Mouse (Mus musculus) hindbrain, embryonic 13.5 days (tissue): ENCODE results near the gene Dcdc2b. TPM values are rescaled to one million over a fixed set of nuclear protein-coding genes. Genes with fewer than 3 reads are reported as not detected.

Experiments used
- ATAC-seq: fragments of 200-750 bp; cut with Nextera tagmentation; 2 replicates; pipeline ENCODE4 v1.8.0; 2017; ENCODE audit warnings: moderate TSS enrichment; ENCODE audit not compliant: low FRiP score
- H3K27ac ChIP-seq: fragments of 300-500 bp; sonication (generic); 2 replicates; pipeline ENCODE4 v1.5.1; 2015; ENCODE audit warnings: inconsistent platforms, mild to moderate bottlenecking, moderate library complexity
- H3K27me3 ChIP-seq: fragments of 300-500 bp; sonication (generic); 2 replicates; pipeline ENCODE4 v1.6.1; 2015; ENCODE audit warnings: mild to moderate bottlenecking, inconsistent platforms
- H3K36me3 ChIP-seq: fragments of 300-500 bp; sonication (generic); 2 replicates; pipeline ENCODE4 v1.6.1; 2015; ENCODE audit warnings: mild to moderate bottlenecking, inconsistent platforms
- H3K4me1 ChIP-seq: fragments of 300-500 bp; sonication (generic); replicated peaks from 2 replicates; pipeline ENCODE4 v1.6.1; 2015; ENCODE audit warnings: inconsistent platforms
- H3K4me2 ChIP-seq: fragments of 300-500 bp; sonication (generic); 2 replicates; pipeline ENCODE4 v1.6.1; 2015; ENCODE audit warnings: inconsistent platforms, mild to moderate bottlenecking, moderate library complexity
- H3K4me3 ChIP-seq: fragments of 300-500 bp; sonication (generic); 2 replicates; pipeline ENCODE4 v1.5.1; 2015; ENCODE audit warnings: mild to moderate bottlenecking, inconsistent platforms
- H3K9ac ChIP-seq: fragments of 300-500 bp; sonication (generic); 2 replicates; pipeline ENCODE4 v1.6.1; 2015; ENCODE audit warnings: mild to moderate bottlenecking, inconsistent platforms
- H3K9me3 ChIP-seq: fragments of 300-500 bp; sonication (generic); 2 replicates; pipeline ENCODE4 v1.6.1; 2016; ENCODE audit warnings: inconsistent platforms
- WGBS: fragments of 180-500 bp; shearing (Covaris S2); methylation state at CpG from one replicate; pipeline ENCODE4 v1.1.7; 2015; 5-methylcytosine and 5-hydroxymethylcytosine counted together
- polyA plus RNA-seq: library from polyadenylated mRNA; unstranded; fragments of >200 nt; fragmentation: Nextera tagmentation; extraction: Ambion mirVana; gene quantifications from 2 replicates; pipeline ENCODE4 v1.2.1, GENCODE M21; 2015

Gene Dcdc2b
- polyA plus RNA-seq, 1 experiment from 2014 or later = 4.0 TPM

GRCm38 (mm10) chr4:129572236-129573092, 41.6 kb downstream of the Dcdc2b start:
- Histone ChIP-seq H3K27me3 (no peaks in the 10 kb centered on the region), H3K4me1 (peaks cover 7% of the 10 kb centered on the region; the same call in 1 of the 2 replicates), H3K36me3 (no peaks in the 10 kb centered on the region), H3K4me3 (no peak overlapping the region), H3K4me2 (no peak overlapping the region), H3K27ac (no peak overlapping the region), H3K9me3 (no peaks in the 10 kb centered on the region), H3K9ac (no peak overlapping the region)
- 87% methylated on average over 13 of the region's 13 CpGs for WGBS
- ATAC-seq = no peak

GRCm38 (mm10) chr4:129571551-129572084, 42.4 kb downstream of the Dcdc2b start:
- Histone ChIP-seq H3K36me3 (no peaks in the 10 kb centered on the region), H3K4me2 (no peak overlapping the region), H3K4me3 (no peak overlapping the region), H3K4me1 (no peaks in the 10 kb centered on the region), H3K9ac (no peak overlapping the region), H3K9me3 (no peaks in the 10 kb centered on the region), H3K27me3 (no peaks in the 10 kb centered on the region), H3K27ac (no peak overlapping the region)
- WGBS = 79% methylated on average over 8 of the region's 8 CpGs
- ATAC-seq = no peak

- H3K4me3 ChIP-seq = no peak overlapping the region
- H3K36me3 ChIP-seq = no peaks in the 10 kb centered on the region
- no peak overlapping the region for H3K4me2 ChIP-seq
- H3K27me3 ChIP-seq = no peaks in the 10 kb centered on the region
- 89% methylated on average over 6 of the region's 6 CpGs for WGBS
- no peaks in the 10 kb centered on the region for H3K9me3 ChIP-seq
- H3K4me1 ChIP-seq = no peaks in the 10 kb centered on the region
- H3K27ac ChIP-seq = no peak overlapping the region
- ATAC-seq = no peak
- H3K9ac ChIP-seq = no peak overlapping the region
Observed at GRCm38 (mm10) chr4:129570028-129570427, 44.0 kb downstream of the Dcdc2b start.

- H3K4me1 ChIP-seq = no peaks in the 10 kb centered on the region
- no peak overlapping the region for H3K9ac ChIP-seq
- no peak overlapping the region for H3K27ac ChIP-seq
- no peaks in the 10 kb centered on the region for H3K36me3 ChIP-seq
- ATAC-seq = no peak
- 90% methylated on average over 7 of the region's 7 CpGs for WGBS
- H3K9me3 ChIP-seq = no peaks in the 10 kb centered on the region
- H3K27me3 ChIP-seq = no peaks in the 10 kb centered on the region
- H3K4me3 ChIP-seq = no peak overlapping the region
- no peak overlapping the region for H3K4me2 ChIP-seq
Observed at GRCm38 (mm10) chr4:129568366-129568765, 45.7 kb downstream of the Dcdc2b start.

DNA sequence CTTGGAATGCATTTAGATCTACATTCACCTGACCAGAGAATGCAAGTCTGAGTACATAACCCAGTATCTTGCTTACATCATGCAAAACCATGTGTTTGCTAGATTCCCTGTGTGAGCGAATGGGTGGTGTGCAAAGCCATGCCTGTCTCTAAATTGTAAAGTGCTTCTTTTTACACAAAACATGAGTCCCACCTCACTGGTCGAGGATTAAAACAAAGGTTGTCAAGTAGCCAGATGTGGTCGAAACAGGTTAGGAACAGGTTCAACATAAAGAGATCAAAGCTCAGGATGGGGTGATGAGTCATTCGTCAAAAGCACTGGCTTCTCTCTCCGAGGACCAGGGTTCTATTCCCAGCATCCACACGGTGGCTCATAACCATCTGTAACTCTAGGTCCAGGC, 48.9 kb downstream of the Dcdc2b start:
- Histone ChIP-seq H3K36me3 (no peaks in the 10 kb centered on the region), H3K27ac (no peak overlapping the region), H3K4me3 (no peak overlapping the region), H3K9me3 (no peaks in the 10 kb centered on the region), H3K4me1 (no peaks in the 10 kb centered on the region), H3K4me2 (no peak overlapping the region), H3K27me3 (no peaks in the 10 kb centered on the region), H3K9ac (no peak overlapping the region)
- ATAC-seq = no peak
- WGBS = 88% methylated on average over 6 of the region's 6 CpGs

DNA sequence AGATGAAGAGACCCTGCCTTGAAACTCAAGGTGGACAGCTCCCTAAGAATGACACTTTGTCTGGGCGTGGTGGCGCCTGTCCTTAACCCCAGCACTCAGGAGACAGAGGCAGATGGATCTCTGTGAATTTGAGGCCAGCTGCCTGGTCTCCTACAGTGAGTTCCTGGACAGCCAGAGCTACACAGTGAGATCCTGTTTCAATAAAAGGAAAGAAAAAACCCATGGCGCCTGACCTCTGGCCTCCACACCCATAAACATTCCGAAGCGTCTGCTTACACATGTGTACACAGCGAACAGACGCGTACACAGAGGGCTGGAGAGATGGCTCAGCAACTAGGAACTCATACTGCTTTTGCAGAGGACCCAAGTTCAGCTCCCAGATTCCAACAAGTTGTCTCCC, 50.3 kb downstream of the Dcdc2b start:
- H3K4me1 ChIP-seq = no peaks in the 10 kb centered on the region
- WGBS = 64% methylated on average over 8 of the region's 8 CpGs
- no peak for ATAC-seq
- H3K27ac ChIP-seq = no peak overlapping the region
- H3K9ac ChIP-seq = no peak overlapping the region
- H3K36me3 ChIP-seq = no peaks in the 10 kb centered on the region
- H3K9me3 ChIP-seq = no peaks in the 10 kb centered on the region
- H3K4me2 ChIP-seq = no peak overlapping the region
- H3K27me3 ChIP-seq = no peaks in the 10 kb centered on the region
- no peak overlapping the region for H3K4me3 ChIP-seq

DNA sequence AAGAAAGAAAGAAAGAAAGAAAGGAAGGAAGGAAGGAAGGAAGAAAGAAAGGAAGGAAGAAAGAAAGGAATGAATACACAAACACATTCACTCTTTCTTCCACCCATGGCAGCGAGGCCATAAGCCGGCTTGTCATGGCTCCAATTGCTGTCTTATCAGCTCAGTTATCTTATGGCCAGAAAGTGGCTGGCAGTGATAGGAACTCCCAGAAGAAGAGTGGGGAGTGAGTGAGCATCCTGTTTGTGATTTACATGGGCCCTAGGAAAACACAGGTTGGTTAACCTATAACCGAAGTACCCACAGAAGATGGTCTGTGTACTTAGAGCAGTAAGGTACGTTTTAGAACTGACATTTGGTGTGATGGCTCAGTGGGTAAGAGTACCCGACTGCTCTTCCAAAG, 52.9 kb downstream of the Dcdc2b start:
- H3K9ac ChIP-seq = no peak overlapping the region
- H3K36me3 ChIP-seq = no peaks in the 10 kb centered on the region
- H3K27me3 ChIP-seq = 0 out of 2 replicates have a peak, but pooled peaks cover 6% of the 10 kb centered on the region
- 89% methylated on average over 5 of the region's 5 CpGs for WGBS
- no peak for ATAC-seq
- H3K4me1 ChIP-seq = peaks cover 5% of the 10 kb centered on the region; the same call in 1 of the 2 replicates
- no peak overlapping the region for H3K27ac ChIP-seq
- no peak overlapping the region for H3K4me2 ChIP-seq
- H3K4me3 ChIP-seq = no peak overlapping the region
- no peaks in the 10 kb centered on the region for H3K9me3 ChIP-seq

Other genes starting within 250 kb of the Dcdc2b start
- gene Zbtb8a, start 236.1 kb downstream of the Dcdc2b start, polyA plus RNA-seq = 18.9 and 20.7 TPM in 2 replicates
- 13.6 and 13.9 TPM in 2 replicates for gene Zbtb8b, start 173.4 kb downstream of the Dcdc2b start, polyA plus RNA-seq
- 34.9 and 36.2 TPM in 2 replicates for gene Bsdc1, start 152.7 kb downstream of the Dcdc2b start, polyA plus RNA-seq
- 0.13 TPM in 1 of 2 replicates, not detected in the other for gene Tssk3, start 123.2 kb downstream of the Dcdc2b start, polyA plus RNA-seq
- gene Fam229a, start 123.1 kb downstream of the Dcdc2b start, polyA plus RNA-seq = 0.36 TPM in 1 of 2 replicates, not detected in the other
- 1,788 and 1,829 TPM in 2 replicates for gene Marcksl1, start 100.7 kb downstream of the Dcdc2b start, polyA plus RNA-seq
- 111 and 113 TPM in 2 replicates for gene Hdac1, start 71.5 kb downstream of the Dcdc2b start, polyA plus RNA-seq
- 7.6 and 11.1 TPM in 2 replicates for gene Lck, start 40.6 kb downstream of the Dcdc2b start, polyA plus RNA-seq
- 0.80 and 0.87 TPM in 2 replicates for gene Fam167b, start 35.7 kb downstream of the Dcdc2b start, polyA plus RNA-seq
- gene Eif3i, start 13.6 kb downstream of the Dcdc2b start, polyA plus RNA-seq = 208 and 212 TPM in 2 replicates
- 195 and 196 TPM in 2 replicates for gene Tmem234, start 13.6 kb downstream of the Dcdc2b start, polyA plus RNA-seq
- 30.0 and 37.8 TPM in 2 replicates for gene Iqcc, start 4.8 kb upstream of the Dcdc2b start, polyA plus RNA-seq
- 130 and 135 TPM in 2 replicates for gene Ccdc28b, start 9.7 kb upstream of the Dcdc2b start, polyA plus RNA-seq
- gene Txlna, start 26.8 kb upstream of the Dcdc2b start, polyA plus RNA-seq = 56.8 and 58.1 TPM in 2 replicates
- 15.7 and 17.6 TPM in 2 replicates for gene Kpna6, start 58.5 kb upstream of the Dcdc2b start, polyA plus RNA-seq
- 16.8 and 18.4 TPM in 2 replicates for gene Tmem39b, start 82.6 kb upstream of the Dcdc2b start, polyA plus RNA-seq
- gene Khdrbs1, start 128.0 kb upstream of the Dcdc2b start, polyA plus RNA-seq = 157 TPM in 2 replicates
- gene Ptp4a2, start 197.0 kb upstream of the Dcdc2b start, polyA plus RNA-seq = 292 and 306 TPM in 2 replicates